Mouse (Mus musculus): ENCODE data around the gene Hectd4.

DNA sequence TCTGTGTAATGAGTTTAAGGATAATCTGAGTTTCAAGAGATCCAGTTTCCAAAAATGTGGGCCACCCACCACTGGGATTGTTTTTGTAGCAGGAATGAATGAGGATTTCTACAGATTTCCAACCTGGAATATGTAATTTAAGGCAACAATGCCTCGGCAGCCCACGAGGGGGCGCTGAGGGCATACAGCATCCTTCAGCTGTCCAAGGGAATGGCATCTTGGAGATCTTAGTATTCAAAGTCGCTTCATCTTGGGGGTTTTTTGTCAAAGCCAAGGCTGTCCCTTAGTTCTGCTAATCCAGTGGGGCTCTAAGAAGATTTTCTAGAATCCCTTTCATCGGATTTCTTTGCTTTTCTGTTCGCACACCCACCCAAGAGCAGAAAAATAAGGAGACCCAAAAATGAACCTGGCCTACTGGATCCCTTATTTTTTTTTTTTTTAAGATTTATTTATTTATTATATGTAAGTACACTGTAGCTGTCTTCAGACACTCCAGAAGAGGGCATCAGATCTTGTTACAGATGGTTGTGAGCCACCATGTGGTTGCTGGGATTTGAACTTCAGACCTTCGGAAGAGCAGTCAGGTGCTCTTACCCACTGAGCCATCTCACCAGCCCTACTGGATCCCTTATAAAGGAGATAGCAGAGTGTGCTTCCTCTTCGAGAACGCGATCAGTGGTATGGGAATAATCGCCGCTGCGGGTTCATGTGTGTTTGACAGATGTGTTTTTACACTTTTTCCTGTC is 4.5 kb upstream of the Hectd4 start:
- no peak for TF ChIP-seq POLR2A (IDR thresholded peaks at IDR 0.05; ENCODE audit: extremely low read depth, insufficient read depth, low read length)
- TF ChIP-seq CTCF (IDR thresholded peaks at IDR 0.05; ENCODE audit: extremely low read depth, insufficient read depth, low read length): peak; percentile 96
